Mouse (Mus musculus) myocyte (in vitro differentiated cells): ENCODE results near the gene Tle2.

Experiments used
- E2F4 ChIP-seq: IDR thresholded peaks from one replicate; pipeline ENCODE4 v1.6.1; 2011; ENCODE audit warnings: mild to moderate bottlenecking, control low read depth, moderate library complexity; ENCODE audit not compliant: insufficient read depth
- MAX ChIP-seq: IDR thresholded peaks from one replicate; pipeline ENCODE4 v1.6.1; 2011; ENCODE audit warnings: low read depth, mild to moderate bottlenecking, control low read depth
- POLR2A ChIP-seq: IDR thresholded peaks from one replicate; pipeline ENCODE4 v1.6.1; 2011; ENCODE audit warnings: low read depth, mild to moderate bottlenecking, control low read depth, moderate library complexity; ENCODE audit not compliant: insufficient read length
- POLR2AphosphoS2 ChIP-seq: IDR thresholded peaks from one replicate; pipeline ENCODE4 v1.6.1; 2011; ENCODE audit warnings: low read depth, control low read depth; ENCODE audit not compliant: insufficient read length
- REST ChIP-seq: IDR thresholded peaks from one replicate; pipeline ENCODE4 v1.6.1; 2011; ENCODE audit warnings: mild to moderate bottlenecking, control low read depth, moderate library complexity; ENCODE audit not compliant: insufficient read depth, insufficient read length
- SRF ChIP-seq: IDR thresholded peaks from one replicate; pipeline ENCODE4 v1.6.1; 2011; ENCODE audit warnings: low read depth; ENCODE audit not compliant: control insufficient read depth, insufficient read length
- TCF12 ChIP-seq: IDR thresholded peaks from one replicate; pipeline ENCODE4 v1.6.1; 2011; ENCODE audit warnings: mild to moderate bottlenecking, control low read depth; ENCODE audit not compliant: poor library complexity, insufficient read depth, severe bottlenecking
- TCF3 ChIP-seq: IDR thresholded peaks from one replicate; pipeline ENCODE4 v1.6.1; 2011; ENCODE audit warnings: low read depth, control low read depth; ENCODE audit not compliant: insufficient read length
- USF1 ChIP-seq: IDR thresholded peaks from one replicate; pipeline ENCODE4 v1.6.1; 2011; ENCODE audit warnings: low read depth, mild to moderate bottlenecking, control low read depth, moderate library complexity

DNA sequence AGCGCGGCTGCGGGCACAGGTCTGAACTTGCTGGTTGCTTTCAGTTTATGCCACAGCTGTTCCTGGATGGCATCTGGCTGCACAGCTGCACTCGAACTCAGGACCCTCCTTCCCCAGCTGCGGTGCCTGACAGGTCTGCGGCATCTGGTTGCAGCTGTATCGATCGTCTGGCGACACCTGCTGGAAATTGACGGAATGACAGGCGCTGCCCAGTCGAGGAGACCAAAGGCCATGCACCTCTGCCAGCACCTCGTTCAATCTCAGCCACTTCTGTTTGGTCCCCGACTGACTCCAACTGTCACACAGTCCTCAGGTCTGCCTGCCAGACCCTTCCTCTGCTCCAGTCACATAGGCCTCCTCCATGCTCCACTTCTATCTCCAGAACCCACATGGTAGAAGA, 47.6 kb upstream of the Tle2 start:
- TF ChIP-seq REST (no peak), SRF (no peak), USF1 (no peak), POLR2A (no peak), POLR2AphosphoS2 (no peak), TCF3 (no peak), MAX (no peak), TCF12 (no peak), E2F4 (no peak)
